Mouse (Mus musculus): ENCODE data around the gene Gsdme.
A peak's percentile ranks its signal among the peaks of the same experiment; 100 is the strongest.

Gsdme gene

GRCm38 (mm10) chr6:50263670-50264069, at the start of gene Gsdme:
Gene Gsdme, minus strand, starts transcription at chr6:50263862.
- DNase-seq (ENCODE audit: low spot score), result no peak

- peak; percentile 46 for DNase-seq (ENCODE audit: low spot score)
Observed at GRCm38 (mm10) chr6:50312647-50313046, 49.0 kb upstream of the Gsdme start.

GRCm38 (mm10) chr6:50309019-50309418, 45.4 kb upstream of the Gsdme start:
- no peak for DNase-seq (ENCODE audit: low spot score)

- DNase-seq (ENCODE audit: low spot score), result no peak
Observed at GRCm38 (mm10) chr6:50306625-50307024, 43.0 kb upstream of the Gsdme start.

- DNase-seq (ENCODE audit: low spot score), result peak; percentile 71
Observed at GRCm38 (mm10) chr6:50304949-50305491, 41.4 kb upstream of the Gsdme start.

- DNase-seq (ENCODE audit: low spot score), result no peak
Observed at GRCm38 (mm10) chr6:50301121-50301520, 37.5 kb upstream of the Gsdme start.

GRCm38 (mm10) chr6:50300622-50301021, 37.0 kb upstream of the Gsdme start:
- no peak for DNase-seq (ENCODE audit: low spot score)

- no peak for DNase-seq (ENCODE audit: low spot score)
Observed at GRCm38 (mm10) chr6:50299071-50299470, 35.4 kb upstream of the Gsdme start.

- no peak for DNase-seq (ENCODE audit: low spot score)
Observed at GRCm38 (mm10) chr6:50297671-50298070, 34.0 kb upstream of the Gsdme start.

- DNase-seq (ENCODE audit: low spot score), result no peak
Observed at GRCm38 (mm10) chr6:50295136-50295535, 31.5 kb upstream of the Gsdme start.

GRCm38 (mm10) chr6:50294128-50294527, 30.5 kb upstream of the Gsdme start:
- DNase-seq (ENCODE audit: low spot score), result peak; percentile 93

GRCm38 (mm10) chr6:50291650-50292049, 28.0 kb upstream of the Gsdme start:
- DNase-seq (ENCODE audit: low spot score), result no peak

- no peak for DNase-seq (ENCODE audit: low spot score)
Observed at GRCm38 (mm10) chr6:50286881-50287280, 23.2 kb upstream of the Gsdme start.

- DNase-seq (ENCODE audit: low spot score), result no peak
Observed at GRCm38 (mm10) chr6:50279642-50280041, 16.0 kb upstream of the Gsdme start.

GRCm38 (mm10) chr6:50273947-50274346, 10.3 kb upstream of the Gsdme start:
- DNase-seq (ENCODE audit: low spot score), result no peak

- no peak for DNase-seq (ENCODE audit: low spot score)
Observed at GRCm38 (mm10) chr6:50273416-50273815, 9.8 kb upstream of the Gsdme start.

GRCm38 (mm10) chr6:50262310-50262709, 1.4 kb downstream of the Gsdme start:
- DNase-seq (ENCODE audit: low spot score), result no peak

- no peak for DNase-seq (ENCODE audit: low spot score)
Observed at GRCm38 (mm10) chr6:50261922-50262261, 1.8 kb downstream of the Gsdme start.

- peak; percentile 55 for DNase-seq (ENCODE audit: low spot score)
Observed at GRCm38 (mm10) chr6:50261201-50261921, 2.3 kb downstream of the Gsdme start.

- no peak for DNase-seq (ENCODE audit: low spot score)
Observed at GRCm38 (mm10) chr6:50255356-50255755, 8.3 kb downstream of the Gsdme start.

- DNase-seq (ENCODE audit: low spot score), result no peak
Observed at GRCm38 (mm10) chr6:50254723-50255184, 8.9 kb downstream of the Gsdme start.

- no peak for DNase-seq (ENCODE audit: low spot score)
Observed at GRCm38 (mm10) chr6:50252690-50253089, 11.0 kb downstream of the Gsdme start.

- DNase-seq (ENCODE audit: low spot score), result no peak
Observed at GRCm38 (mm10) chr6:50247791-50248190, 15.9 kb downstream of the Gsdme start.

GRCm38 (mm10) chr6:50247356-50247755, 16.3 kb downstream of the Gsdme start:
- no peak for DNase-seq (ENCODE audit: low spot score)

Data from layer of hippocampus, adult 9-10 months (tissue).